Mouse (Mus musculus) brain, adult 2 months (tissue): ENCODE data around the gene Lrrc8d.
A peak's percentile ranks its signal among the peaks of the same experiment; 100 is the strongest.
"Not testable (repeated sequence)": the region's sequence is repeated elsewhere in the genome, so short reads cannot be mapped to it uniquely, and the experiment has no call there.

Experiments
- DNase-seq: peaks from one replicate; pipeline ENCODE4 v3.0.0; 2011; ENCODE audit warnings: low read depth, low spot score

Gene Lrrc8d

DNA sequence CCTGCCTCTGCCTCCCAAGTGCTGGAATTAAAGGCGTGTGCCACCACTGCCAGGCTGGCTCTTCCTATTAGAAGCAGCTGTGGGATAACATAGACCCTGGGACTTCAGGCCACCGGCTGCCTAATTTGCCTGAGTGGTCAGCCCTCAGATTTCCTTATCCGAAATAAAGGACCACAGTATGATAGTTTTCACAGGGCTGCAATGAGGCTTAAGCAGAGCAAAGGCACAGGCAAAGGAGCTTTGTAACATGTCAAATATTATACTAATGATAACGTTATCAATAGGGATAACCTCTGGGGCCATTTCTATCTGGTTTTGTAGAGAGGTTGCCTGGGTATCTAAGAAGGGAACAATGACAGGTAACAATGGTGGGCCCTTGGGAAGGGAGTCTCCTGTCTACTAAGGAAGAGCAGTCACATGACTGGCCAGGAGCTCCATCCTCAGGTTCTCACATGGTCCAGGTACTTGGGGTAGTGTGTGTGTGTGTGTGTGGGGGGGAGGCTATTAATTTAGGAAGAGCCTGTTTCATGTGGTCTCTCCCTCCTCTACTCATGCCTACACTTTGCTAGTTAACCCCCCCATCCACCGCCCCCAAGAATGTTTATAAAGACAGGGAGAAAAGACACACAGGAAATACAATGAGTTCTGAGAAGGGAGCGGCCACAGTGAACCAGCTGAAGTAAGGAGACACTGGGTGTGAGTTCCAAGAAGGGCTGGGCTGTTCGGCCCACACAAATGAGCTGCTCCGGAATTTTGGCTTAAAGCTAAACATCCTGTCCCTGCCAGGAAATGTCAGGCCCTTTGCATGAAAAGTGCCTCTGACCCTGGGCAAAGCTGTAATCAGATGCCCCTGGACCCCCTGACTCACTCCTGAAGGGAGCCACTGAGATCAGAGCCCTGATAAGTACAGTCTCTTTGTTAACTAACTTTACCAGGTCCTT, 159.3 kb downstream of the Lrrc8d start:
- DNase-seq, result no peak

DNA sequence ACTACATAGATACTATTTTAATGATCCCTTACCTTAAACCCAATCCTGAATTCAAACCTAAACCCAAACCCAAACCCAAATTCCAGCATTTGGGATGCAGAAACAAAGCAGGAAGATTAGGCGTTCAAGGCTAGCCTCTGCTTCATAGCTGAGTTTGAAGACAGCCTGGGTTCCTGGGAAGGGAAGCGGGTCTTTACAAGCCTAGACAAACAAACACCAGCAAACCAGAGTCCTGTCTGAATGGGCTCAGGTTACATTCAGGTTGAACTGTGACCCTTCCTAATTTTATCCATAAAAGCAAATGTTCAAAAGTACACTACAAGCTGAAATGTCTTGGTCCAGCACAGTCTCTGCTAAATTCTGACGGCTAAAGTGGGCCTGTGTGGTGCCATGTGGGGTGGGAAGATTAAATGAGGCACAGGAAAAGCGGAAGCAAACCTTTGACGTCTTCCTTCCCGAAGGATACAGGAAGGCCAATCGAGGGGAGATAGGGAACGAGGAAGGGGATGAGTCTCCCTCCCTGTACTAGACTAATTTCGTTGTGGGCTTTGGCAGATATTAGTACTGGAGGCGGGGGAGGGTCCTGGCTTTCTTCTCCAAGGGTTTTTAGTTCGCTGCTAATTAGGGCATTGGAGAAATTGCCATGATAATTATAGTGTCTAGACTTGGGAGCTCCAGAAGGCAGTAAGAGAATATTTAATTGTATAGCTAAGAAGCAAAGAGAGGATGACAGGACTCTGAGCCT, 160.1 kb downstream of the Lrrc8d start:
- DNase-seq, result peak; percentile 71

DNA sequence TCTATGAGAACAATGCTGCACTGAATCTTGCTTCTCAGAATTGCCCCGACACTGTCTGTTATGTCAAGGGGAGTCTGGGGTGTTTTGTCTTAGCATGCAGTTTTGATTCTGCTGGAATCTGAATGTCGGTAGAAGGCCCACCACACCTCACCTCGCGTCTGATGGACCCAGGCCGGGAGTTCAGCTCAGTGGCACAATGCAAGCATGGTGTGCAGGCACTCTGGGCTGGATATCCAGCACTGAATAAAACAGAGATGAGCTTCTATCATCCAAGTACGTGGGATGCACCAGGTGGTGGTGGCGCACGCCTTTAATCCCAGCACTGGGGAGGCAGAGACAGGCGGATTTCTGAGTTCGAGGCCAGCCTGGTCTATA, 160.7 kb downstream of the Lrrc8d start:
- no peak for DNase-seq

DNA sequence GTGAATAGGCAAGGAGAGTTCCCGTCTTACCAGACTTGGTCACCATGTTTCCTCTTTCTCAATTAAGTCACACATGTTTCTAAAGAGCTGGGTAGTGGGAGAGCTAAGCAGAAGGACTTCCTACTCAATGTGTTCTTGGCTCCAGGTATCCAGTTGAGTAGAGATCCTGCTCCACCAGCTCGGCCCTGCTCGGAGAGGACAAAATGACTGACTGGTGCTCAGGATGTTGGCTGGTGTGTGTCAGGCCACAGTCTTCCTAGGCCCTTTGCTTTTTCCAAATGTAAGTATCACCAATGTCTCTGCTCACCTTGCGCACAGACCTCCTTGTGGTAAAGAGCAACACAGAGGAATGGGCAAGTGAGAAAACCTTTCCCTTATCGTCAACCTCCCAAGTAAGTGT, 161.8 kb downstream of the Lrrc8d start:
- DNase-seq, result no peak

DNA sequence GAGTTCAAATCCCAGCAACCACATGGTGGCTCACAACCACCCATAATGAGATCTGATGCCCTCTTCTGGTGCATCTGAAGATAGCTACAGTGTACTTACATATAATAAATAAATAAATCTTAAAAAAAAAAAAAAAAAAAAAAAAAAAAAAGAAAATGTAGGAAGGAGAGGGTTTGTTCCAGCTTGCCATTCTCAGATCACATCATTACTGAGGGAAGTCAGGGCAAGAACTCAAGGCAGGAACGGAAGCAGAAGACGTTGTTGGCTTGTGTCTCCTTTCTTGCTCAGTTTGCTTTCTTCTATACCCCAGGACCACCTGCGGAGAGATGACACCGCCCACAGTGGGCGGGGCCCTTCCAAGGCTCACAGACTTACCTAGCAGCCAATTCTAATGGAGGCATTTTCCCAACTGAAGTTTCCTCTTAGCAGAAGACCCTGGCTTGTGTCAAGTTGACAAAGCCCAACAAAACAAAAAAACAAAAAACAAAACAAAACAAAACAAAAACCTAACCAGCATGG, 165.4 kb downstream of the Lrrc8d start:
- DNase-seq, result not testable (repeated sequence)

DNA sequence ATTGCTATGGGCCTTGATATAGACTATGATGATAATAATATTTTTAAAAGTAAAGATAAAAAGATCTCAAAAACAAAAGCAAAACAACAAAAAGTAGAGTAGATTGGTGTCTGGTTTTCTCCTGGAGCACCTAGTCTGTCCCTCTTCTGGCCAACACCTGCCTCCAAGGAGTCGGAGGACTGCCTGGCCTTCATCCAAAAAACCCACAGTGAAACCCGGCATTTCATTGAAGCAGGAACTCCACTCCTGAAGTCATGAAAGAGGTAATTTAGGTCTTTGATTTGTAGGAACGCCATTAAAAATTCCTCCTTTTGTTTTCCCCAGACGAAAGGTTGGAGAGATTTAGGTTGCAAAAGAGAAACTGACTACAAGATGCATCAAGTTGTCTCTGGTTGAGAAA, 167.7 kb downstream of the Lrrc8d start:
- no peak for DNase-seq

DNA sequence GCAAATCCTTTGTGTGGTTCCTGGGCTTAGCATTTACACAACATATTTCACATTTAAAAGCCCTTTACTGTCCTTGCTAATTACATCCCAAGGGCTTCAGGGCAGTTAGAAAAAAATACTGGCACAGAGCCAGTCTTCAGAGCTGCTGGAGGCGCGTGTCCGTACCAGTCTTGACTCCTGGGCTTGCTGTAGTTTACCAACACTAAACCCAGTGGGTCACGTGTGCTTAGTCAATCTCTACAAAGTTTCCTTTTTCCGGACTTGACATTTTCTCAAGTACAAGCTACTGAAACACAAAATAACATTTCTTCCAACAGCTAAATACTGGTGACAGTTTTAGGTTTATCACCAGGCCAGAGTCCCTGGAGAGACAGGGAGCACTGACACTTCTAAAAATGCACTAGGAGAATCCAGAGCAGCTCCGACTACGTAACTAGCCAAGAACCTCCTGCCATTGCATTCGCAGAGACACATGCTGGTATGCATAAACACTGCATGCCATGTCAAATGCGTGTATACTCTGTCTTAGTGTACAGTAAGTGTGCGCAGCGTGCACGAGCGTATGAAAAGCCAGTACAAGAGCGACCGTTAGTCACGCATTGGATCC, 168.2 kb downstream of the Lrrc8d start:
- peak; percentile 24 for DNase-seq

DNA sequence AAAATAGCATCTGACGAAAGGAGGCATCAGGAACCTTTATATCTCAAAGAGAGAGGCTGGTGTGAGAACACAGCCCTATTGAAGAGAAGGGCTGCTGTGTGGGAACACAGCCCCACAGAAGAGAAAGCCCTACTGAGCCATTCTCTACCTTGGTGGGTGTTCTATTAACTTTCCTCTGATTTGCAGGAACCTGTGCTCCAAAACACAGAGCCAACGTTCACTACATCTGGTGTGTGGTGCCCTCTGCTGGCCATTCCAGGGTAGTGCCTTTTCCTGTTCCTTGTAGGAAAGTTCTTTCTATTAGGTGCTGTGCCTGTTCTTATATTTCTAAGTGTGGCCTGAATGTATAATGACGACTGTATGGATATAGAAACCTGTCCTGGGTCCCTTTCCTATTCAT, 168.8 kb downstream of the Lrrc8d start:
- peak; percentile 90 for DNase-seq

DNA sequence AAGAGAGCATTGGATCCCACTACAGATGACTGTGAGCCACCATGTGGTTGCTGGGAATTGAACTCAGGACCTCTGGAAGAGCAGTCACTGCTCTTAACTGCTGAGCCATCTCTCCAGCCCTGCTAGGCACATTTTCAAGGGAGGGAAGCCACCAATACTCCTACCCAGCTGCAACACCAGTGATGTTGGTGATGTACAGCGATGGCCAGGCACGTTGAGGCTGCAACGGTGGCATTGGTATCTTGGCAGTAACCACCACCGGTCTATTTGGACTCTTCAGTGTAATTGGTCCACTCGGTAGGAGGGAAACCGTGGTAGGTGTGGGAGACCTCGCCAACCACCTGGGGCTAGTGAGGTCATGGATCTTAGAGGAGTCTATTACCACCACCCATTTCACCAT, 170.0 kb downstream of the Lrrc8d start:
- no peak for DNase-seq

DNA sequence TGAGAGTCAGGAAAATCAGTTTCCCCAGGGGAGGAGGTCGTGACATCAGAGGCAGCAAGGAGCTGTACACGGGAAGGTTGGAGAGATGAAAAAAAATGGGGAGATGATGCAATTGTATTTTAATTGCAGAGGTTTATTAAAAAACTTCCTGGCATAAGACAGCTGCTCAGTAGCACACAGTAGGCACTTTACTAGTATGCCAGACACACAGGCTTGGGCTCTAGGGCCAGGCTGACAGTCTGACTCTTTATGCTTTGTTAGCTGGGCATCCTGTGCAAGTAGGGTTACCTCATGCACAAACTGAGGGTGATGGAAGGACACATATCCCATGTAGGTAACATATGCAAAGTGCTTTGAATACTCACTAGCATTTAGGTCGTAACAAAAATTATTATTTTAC, 171.4 kb downstream of the Lrrc8d start:
- no peak for DNase-seq

DNA sequence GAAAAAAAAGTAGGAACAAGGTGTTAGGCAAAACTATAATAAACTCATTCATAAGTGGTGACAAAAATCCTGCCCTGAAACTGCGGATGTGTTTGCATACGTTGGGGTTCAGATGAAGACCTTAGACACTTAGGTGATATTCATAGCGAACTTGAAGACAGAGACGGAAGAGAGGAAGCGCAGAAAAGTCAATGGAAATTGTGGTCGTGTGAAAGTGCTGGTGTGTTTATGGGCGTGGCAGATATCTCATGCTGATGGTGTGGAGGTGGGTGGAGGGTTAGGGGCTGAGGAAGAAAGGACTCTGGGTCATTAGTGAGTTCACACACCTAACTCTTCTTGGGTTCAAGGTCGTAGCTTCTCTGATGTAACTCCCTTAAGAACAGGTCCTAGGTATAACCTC, 172.4 kb downstream of the Lrrc8d start:
- DNase-seq, result no peak

DNA sequence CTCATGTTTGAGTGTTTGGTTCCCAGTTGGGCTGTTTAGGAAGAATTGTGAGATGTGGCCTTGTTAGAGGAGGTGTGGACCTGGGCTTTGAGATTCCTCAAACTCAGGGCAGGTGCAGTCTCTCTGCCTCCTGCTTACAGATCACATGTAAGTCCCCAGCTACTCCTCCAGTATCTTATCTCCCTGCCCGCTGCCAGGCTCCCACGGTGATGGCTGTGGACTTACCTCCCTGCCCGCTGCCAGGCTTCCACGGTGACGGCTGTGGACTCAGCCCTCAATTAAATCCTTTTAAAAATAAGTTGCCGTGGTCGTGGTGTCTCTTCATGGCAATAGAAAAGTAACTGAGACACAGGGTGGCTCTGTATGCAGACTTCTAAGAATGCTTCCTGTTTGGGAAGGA, 173.1 kb downstream of the Lrrc8d start:
- DNase-seq, result no peak

DNA sequence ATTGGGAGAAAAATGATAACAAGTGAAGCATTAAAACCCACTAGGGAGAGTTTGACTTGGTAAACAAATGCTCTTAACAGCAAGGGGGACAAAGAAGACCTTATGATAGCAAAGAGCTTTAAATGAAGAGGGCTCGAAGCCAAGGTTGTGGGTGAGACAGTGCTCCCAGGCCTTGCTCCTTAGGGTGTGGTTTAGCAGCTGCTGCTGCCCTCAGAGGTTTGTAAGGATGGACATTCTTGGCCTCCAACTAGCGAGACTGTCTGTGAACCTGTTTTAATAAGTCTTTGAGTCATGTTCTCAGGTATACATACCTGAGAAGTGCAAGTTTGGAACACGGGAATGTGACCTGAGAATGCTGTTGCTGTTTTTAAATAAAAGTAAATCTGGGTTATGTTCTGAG, 174.0 kb downstream of the Lrrc8d start:
- DNase-seq, result no peak

DNA sequence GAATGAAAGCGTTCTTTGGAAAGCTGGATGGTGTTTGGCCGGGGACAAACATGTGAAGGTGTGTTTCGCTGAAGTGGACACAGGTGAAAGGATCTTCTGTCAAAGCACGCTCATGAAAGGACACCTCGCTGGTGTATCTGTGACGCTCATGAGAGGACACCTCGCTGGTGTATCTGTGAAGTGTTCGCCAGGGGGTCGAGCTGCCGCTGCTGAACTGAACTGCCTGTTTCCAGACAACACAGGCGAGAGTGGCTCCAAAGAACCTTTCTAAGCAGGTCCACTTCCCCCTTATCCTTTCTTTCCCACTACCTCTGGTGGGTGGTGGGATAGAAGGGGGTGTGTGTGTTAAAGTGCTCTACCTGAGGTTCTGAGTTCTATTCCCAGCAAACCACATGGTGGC, 174.7 kb downstream of the Lrrc8d start:
- no peak for DNase-seq

DNA sequence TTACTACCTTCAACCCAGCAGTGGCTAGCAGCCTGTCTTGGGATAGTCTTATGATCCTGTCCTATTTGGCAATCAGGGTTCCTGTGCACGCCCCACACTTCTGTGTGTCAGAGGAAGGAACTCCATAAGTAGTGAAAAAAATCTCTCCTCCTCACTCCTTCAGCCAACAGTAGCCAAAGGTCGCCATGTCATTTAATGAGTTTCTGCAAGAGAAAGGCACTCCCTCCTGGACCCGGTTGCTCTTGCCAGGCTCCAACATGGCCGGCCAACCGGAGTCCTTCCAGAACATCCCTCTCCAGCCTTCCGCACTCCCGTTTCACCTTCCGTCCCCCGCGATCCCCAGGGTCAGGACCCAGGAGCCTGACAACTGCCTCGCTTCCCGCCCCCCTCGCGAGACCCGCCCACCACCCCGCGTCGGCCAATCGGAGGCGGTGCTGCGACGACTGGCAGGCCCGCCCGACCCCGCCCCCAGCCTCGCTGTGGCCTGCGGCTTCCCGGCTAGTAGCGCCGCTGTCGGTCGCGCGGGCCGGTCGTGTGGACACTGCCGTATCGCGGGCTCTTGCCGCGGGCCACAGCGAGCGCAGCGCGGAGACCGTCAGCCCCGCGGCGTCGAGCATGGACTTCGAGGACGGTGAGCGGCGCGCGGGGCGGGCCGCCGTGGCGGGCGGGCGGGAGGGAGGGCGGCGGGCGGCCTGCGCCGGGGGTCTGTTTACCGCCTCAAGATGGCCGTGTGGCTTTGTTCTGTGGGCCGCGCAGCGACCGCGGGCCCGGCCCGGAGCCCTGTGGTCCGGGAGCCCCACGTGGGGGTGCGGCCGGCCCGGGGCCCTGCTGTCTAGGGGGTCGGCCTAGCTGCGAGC, 176.5 kb downstream of the Lrrc8d start, which contains the start of gene Zfp326:
Zfp326 (plus strand) TSS at position 498 of the 857 bp plus-strand sequence.
- DNase-seq, result peak; percentile 96

DNA sequence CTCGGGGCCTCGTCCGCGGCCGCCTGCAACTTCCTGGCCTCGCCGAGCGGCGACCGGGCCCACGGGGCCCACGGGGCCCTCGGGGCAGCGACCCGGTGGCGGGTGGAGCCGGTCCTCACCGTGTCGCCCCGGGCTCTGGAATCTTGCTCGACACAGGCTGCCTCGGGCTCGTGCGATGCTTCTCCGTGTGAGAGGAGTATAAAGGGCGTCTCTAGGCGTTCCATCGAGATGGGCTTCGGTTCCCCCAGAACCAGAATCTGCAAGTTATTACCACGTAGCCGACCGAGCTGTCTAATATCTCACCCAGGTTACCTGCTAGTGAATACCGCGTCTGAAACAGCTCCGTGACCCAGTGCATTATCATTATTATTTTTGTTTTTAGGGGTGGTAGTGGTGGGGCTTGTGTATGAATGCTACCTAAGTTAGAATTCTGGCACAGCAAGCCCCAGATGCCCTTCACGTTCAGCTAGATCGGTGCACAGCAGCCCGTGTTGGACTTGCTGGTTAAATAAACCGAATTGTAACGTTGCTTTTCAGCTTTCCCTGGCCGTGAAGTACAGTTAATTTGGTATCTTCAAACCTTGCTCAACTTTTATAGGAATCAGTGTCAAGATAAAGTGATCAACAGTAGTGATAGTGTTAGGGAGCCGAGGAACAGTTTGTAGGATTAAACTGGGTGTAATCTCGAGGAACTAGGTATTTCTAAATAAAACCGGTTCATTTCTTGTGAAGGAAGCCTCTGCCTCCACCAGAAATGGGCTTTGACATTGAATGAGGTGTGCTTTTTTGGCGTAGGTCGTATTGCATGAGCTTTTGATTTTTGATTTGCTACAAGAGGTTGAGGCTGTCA, 177.4 kb downstream of the Lrrc8d start:
- DNase-seq, result peak; percentile 34
